22 mouse cellular contexts compared by ENCODE assay signal in the genomic region with DNA sequence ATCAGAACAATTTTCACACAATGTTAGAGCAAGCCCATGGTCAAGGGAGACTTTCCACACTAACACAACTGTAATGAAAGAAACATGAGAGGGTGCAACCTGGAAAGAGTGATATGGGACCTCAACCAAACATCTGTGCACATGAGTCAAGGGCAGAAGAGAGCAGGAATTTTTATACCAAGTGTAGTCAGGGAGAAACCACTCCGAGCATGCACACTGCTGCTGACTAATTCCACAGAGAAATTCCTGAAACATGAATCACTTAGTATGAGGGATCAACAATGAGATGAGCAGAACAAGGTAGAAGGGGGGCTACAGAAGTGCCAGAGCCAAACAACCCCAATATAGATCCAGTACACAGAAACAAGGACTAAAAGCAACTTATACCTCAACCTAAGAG.
"Had no signal": no experiment of that assay in that cellular context is flagged by ENCODE, and none has a peak within 500 bp of the region (broad histone marks: within the 10 kb centered on the region; RNA-seq: fewer than 3 reads in every experiment).

No protein-coding gene starts in this region.

- H3K9ac ChIP-seq: kidney, embryonic 15.5 days; limb, embryonic 12.5 days; liver, embryonic 12.5 days; liver, embryonic 15.5 days; lung, embryonic 15.5 days; midbrain, embryonic 13.5 days; neural tube, embryonic 13.5 days had no signal

- H3K4me2 ChIP-seq: kidney, embryonic 15.5 days; limb, embryonic 12.5 days; liver, embryonic 12.5 days; liver, embryonic 15.5 days; lung, embryonic 15.5 days; midbrain, embryonic 13.5 days; neural tube, embryonic 13.5 days had no signal

- H3K9me3 ChIP-seq: kidney, embryonic 15.5 days; limb, embryonic 12.5 days; liver, embryonic 12.5 days; liver, embryonic 15.5 days; lung, embryonic 15.5 days; midbrain, embryonic 10.5 days; midbrain, embryonic 13.5 days; neural tube, embryonic 13.5 days had no signal

- ATAC-seq: liver, embryonic 12.5 days; midbrain, embryonic 13.5 days; midbrain, embryonic 16.5 days had no signal

- DNase-seq: kidney, postnatal 10 days; kidney, postnatal 36 days; layer of hippocampus, postnatal 36 days; liver; lung, adult 18-20 months; lung, postnatal 10 days; lung, postnatal 36 days; thymus, adult 18-20 months; thymus, postnatal 14 days; thymus, postnatal 4 days had no signal

- H3K4me1 ChIP-seq: kidney, embryonic 15.5 days; limb, embryonic 12.5 days; liver, embryonic 12.5 days; liver, embryonic 15.5 days; lung, embryonic 15.5 days; megakaryocyte, embryonic 14.5 days; midbrain, embryonic 10.5 days; midbrain, embryonic 13.5 days; neural tube, embryonic 13.5 days had no signal

- H3K4me3 ChIP-seq: kidney, embryonic 15.5 days; left cerebral cortex, adult 2 months; limb, embryonic 12.5 days; liver, embryonic 12.5 days; liver, embryonic 15.5 days; lung, embryonic 15.5 days; megakaryocyte, embryonic 14.5 days; midbrain, embryonic 10.5 days; midbrain, embryonic 13.5 days; myocyte; neural tube, embryonic 13.5 days had no signal

- H3K36me3 ChIP-seq: kidney, embryonic 15.5 days; limb, embryonic 12.5 days; liver, embryonic 12.5 days; liver, embryonic 15.5 days; lung, embryonic 15.5 days; midbrain, embryonic 10.5 days; midbrain, embryonic 13.5 days; neural tube, embryonic 13.5 days had no signal

- H3K27ac ChIP-seq: kidney, embryonic 15.5 days; left cerebral cortex, adult 2 months; limb, embryonic 12.5 days; liver, embryonic 12.5 days; liver, embryonic 15.5 days; lung, embryonic 15.5 days; midbrain, embryonic 10.5 days; midbrain, embryonic 13.5 days; neural tube, embryonic 13.5 days had no signal

- H3K27me3 ChIP-seq: kidney, embryonic 15.5 days; limb, embryonic 12.5 days; liver, embryonic 12.5 days; liver, embryonic 15.5 days; lung, embryonic 15.5 days; megakaryocyte, embryonic 14.5 days; midbrain, embryonic 13.5 days; neural tube, embryonic 13.5 days had no signal
